Mouse (Mus musculus) lung, embryonic 14.5 days (tissue): ENCODE results near the gene Pbxip1. TPM values are rescaled to one million over a fixed set of nuclear protein-coding genes. Genes with fewer than 3 reads are reported as not detected.
A peak's percentile ranks its signal among the peaks of the same experiment; 100 is the strongest.

Source experiments
- ATAC-seq: fragments of 200-750 bp; cut with Nextera tagmentation; 2 replicates; pipeline ENCODE4 v1.8.0; 2017; ENCODE audit warnings: mild to moderate bottlenecking, moderate TSS enrichment, moderate library complexity; ENCODE audit not compliant: insufficient read depth
- DNase-seq: peaks from one replicate; pipeline ENCODE4 v3.0.0-alpha.2; 2015
- H3K27ac ChIP-seq: fragments of 300-500 bp; sonication (generic); 2 replicates; pipeline ENCODE4 v1.5.1; 2014; ENCODE audit warnings: low read depth, mild to moderate bottlenecking, moderate library complexity
- H3K27me3 ChIP-seq: fragments of 300-500 bp; sonication (generic); 2 replicates; pipeline ENCODE4 v1.6.1; 2014; ENCODE audit warnings: low read length, control low read depth; ENCODE audit not compliant: insufficient read depth
- H3K36me3 ChIP-seq: fragments of 300-500 bp; sonication (generic); 2 replicates; pipeline ENCODE4 v1.6.1; 2014; ENCODE audit warnings: control low read depth; ENCODE audit not compliant: insufficient read depth
- H3K4me1 ChIP-seq: fragments of 300-500 bp; sonication (generic); 2 replicates; pipeline ENCODE4 v1.6.1; 2014; ENCODE audit warnings: antibody characterized with exemption, control low read depth; ENCODE audit not compliant: insufficient read depth
- H3K4me2 ChIP-seq: fragments of 300-500 bp; sonication (generic); 2 replicates; pipeline ENCODE4 v1.6.1; 2014; ENCODE audit warnings: mild to moderate bottlenecking
- H3K4me3 ChIP-seq: fragments of 300-500 bp; sonication (generic); 2 replicates; pipeline ENCODE4 v1.5.1; 2014; ENCODE audit warnings: low read depth, low read length
- H3K9ac ChIP-seq: fragments of 300-500 bp; sonication (generic); 2 replicates; pipeline ENCODE4 v1.6.1; 2014
- H3K9me3 ChIP-seq: fragments of 300-500 bp; sonication (generic); 2 replicates; pipeline ENCODE4 v1.6.1; 2016; ENCODE audit warnings: low read depth, low read length, control low read depth
- CTCF ChIP-seq: IDR thresholded peaks from 2 replicates; pipeline ENCODE4 v1.5.1; 2016; ENCODE audit warnings: antibody characterized with exemption, low read depth
- WGBS: fragments of 180-500 bp; shearing (Covaris S2); extraction: QIAGEN DNeasy Blood & Tissue Kit; methylation state at CpG from one replicate; pipeline ENCODE4 v1.1.7; 2014; 5-methylcytosine and 5-hydroxymethylcytosine counted together
- polyA plus RNA-seq: library from polyadenylated mRNA; unstranded; fragments of >200 nt; fragmentation: Nextera tagmentation; extraction: Ambion mirVana; gene quantifications from 2 replicates; pipeline ENCODE4 v1.2.1, GENCODE M21; 2014

Pbxip1 gene
- polyA plus RNA-seq, 1 experiment from 2014 or later: 13.6 TPM

DNA sequence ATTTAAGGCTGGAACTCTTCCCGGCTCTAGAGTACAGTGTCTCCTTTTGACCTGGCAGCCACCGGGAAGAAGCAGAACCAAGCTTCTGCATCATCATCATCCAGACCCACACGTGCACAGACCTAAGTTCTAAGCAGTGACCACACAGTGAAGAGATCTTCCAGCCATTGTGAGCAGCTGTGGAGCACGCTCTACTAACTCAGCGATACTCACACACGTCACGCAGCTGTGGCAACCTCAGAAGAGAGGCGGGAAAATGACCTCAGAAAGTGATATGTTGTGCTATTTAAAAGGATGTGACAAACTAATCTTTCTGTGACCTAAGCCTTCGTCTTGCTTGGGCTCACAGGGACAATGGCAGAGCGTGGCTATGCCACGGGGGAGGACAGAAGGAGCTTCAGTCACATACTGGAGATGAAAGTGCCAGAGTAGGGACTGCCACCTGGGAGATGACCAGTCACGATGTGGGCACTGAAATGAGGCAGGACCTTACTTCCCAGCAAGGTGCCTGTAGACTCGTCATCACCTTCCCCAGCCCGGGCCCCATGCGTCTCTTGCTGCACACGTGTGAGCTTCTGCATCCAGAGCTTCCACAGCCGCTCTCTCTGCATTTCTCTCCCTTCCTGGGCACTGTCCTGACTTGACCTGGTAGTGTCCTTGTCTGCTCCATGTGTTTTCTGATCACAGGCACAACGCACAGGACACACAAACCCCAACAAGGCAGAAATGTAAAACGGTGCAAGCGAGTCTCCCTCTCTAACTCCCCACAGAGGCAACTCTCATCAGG lies 50.6 kb downstream of the Pbxip1 start:
- no peak overlapping the region for H3K4me2 ChIP-seq
- no peaks in the 10 kb centered on the region for H3K36me3 ChIP-seq
- ATAC-seq: no peak
- no peaks in the 10 kb centered on the region for H3K27me3 ChIP-seq
- H3K4me1 ChIP-seq: 0 out of 2 replicates have a peak, but pooled peaks cover 3% of the 10 kb centered on the region
- H3K27ac ChIP-seq: no peak overlapping the region
- WGBS: 54% methylated on average over 20 of the region's 20 CpGs
- no peak for TF ChIP-seq CTCF
- no peaks in the 10 kb centered on the region for H3K9me3 ChIP-seq
- no peak overlapping the region for H3K4me3 ChIP-seq
- no peak for DNase-seq
- no peak overlapping the region for H3K9ac ChIP-seq

DNA sequence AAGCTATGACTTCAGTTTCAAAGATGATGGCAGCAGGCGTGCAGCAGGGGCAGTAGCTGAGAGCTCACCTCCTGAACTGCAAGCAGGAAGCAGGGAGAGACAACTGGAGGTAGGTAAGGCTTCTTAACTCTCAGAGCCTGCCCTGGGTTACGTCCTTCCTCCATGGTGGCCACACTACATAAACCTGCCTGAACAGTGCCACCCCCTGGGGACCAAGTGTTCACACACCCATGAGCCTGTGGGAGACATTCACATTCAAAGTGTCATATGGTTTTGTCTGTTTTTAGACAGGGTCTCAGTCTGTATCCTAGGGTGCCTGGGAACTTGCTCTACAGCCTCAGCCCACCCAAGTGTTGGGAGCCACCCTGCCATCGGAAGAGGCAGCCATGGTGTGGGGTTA lies 54.3 kb downstream of the Pbxip1 start:
- Histone ChIP-seq H3K9me3 (no peaks in the 10 kb centered on the region), H3K9ac (no peak overlapping the region), H3K36me3 (no peaks in the 10 kb centered on the region), H3K27me3 (no peaks in the 10 kb centered on the region), H3K4me1 (no peaks in the 10 kb centered on the region), H3K4me3 (no peak overlapping the region), H3K27ac (no peak overlapping the region), H3K4me2 (no peak overlapping the region)
- peak; percentile 32 for TF ChIP-seq CTCF
- DNase-seq: no peak
- WGBS: 91% methylated on average over 3 of the region's 3 CpGs
- no peak for ATAC-seq

DNA sequence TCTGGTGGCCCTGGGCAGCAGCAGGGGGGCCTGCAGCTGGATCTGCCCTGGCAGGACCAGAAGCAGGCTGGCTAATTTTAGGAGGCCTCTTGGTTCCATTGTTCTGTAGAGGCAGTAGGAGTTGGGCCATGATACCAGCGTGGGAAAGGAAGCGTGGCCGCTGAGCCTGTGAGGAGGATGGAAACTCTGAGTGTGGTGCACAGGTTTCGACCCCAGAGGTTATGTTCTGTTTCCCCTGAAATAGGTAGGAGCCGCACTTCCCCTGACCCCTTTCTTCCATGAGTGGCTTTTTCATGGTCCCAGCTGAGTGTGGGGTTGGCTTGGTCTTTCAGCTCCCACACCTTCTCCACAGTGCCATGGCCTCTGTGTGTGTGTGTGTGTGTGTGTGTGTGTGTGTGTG lies 55.1 kb downstream of the Pbxip1 start:
- 90% methylated on average over 5 of the region's 5 CpGs for WGBS
- Histone ChIP-seq H3K4me1 (no peaks in the 10 kb centered on the region), H3K36me3 (no peaks in the 10 kb centered on the region), H3K4me3 (no peak overlapping the region), H3K27ac (no peak overlapping the region), H3K9me3 (no peaks in the 10 kb centered on the region), H3K27me3 (no peaks in the 10 kb centered on the region), H3K9ac (no peak overlapping the region), H3K4me2 (no peak overlapping the region)
- no peak for DNase-seq
- TF ChIP-seq CTCF: no peak
- ATAC-seq: no peak

DNA sequence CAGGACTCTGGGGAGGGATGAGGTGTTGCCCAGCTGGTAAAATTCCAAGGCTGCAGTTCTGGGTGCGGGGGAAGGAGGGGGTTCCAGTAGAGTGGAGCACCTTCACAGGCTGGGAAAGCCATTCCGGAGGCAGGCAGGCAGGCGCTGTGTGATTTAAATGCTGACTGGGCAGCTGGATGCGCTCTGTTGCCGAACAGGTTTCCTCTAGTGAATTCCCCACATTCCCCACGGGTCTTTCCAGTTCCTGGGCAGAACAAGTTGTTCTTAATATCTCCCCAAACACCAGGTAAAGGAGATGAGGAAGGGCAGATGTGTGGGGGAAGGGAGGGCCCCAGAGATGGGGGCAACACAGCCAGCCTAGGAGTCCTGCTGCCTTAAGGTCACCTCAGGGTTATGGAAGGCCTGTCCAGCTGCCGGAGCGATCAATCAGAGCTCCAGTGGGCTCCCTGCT lies 56.2 kb downstream of the Pbxip1 start:
- ATAC-seq: peak; percentile 41; the same call in 1 of the 2 replicates
- no peak for TF ChIP-seq CTCF
- Histone ChIP-seq H3K4me1 (no peaks in the 10 kb centered on the region), H3K4me3 (no peak overlapping the region), H3K4me2 (0 out of 2 replicates have a peak overlapping the region, but pooled peaks have one; percentile 15), H3K27ac (peak overlapping the region; percentile 38; the same call in 1 of the 2 replicates), H3K36me3 (no peaks in the 10 kb centered on the region), H3K9me3 (no peaks in the 10 kb centered on the region), H3K9ac (no peak overlapping the region; the same call in 1 of the 2 replicates), H3K27me3 (no peaks in the 10 kb centered on the region)
- whole genome bisulfite sequencing: 23% methylated on average over 8 of the region's 8 CpGs
- peak; percentile 59 for DNase-seq

DNA sequence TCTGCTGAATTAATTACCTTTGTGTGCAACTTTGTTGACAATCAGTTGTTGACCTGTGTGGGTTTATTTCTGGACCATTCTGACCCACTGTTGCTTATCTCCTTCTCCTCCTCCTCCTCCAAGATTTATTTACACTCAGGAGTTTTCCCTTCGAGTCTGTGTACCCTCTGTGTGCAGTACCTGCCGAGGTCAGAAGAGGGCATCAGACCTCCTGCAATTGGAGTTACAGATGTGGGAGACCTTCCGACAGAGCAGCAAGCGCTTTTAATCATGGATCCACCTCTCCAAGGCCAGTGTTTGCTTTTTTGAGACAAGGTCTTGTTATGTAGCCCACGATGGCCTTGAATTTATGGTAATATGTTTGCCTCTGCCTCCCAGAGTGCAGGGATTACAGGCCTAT lies 58.1 kb downstream of the Pbxip1 start:
- H3K9ac ChIP-seq: no peak overlapping the region
- TF ChIP-seq CTCF: peak; percentile 41; the same call in 1 of the 2 replicates
- no peaks in the 10 kb centered on the region for H3K27me3 ChIP-seq
- H3K27ac ChIP-seq: no peak overlapping the region
- no peaks in the 10 kb centered on the region for H3K36me3 ChIP-seq
- 84% methylated on average over 5 of the region's 5 CpGs for WGBS
- H3K9me3 ChIP-seq: no peaks in the 10 kb centered on the region
- H3K4me3 ChIP-seq: no peak overlapping the region
- no peak for ATAC-seq
- H3K4me1 ChIP-seq: no peaks in the 10 kb centered on the region
- DNase-seq: no peak
- no peak overlapping the region for H3K4me2 ChIP-seq

DNA sequence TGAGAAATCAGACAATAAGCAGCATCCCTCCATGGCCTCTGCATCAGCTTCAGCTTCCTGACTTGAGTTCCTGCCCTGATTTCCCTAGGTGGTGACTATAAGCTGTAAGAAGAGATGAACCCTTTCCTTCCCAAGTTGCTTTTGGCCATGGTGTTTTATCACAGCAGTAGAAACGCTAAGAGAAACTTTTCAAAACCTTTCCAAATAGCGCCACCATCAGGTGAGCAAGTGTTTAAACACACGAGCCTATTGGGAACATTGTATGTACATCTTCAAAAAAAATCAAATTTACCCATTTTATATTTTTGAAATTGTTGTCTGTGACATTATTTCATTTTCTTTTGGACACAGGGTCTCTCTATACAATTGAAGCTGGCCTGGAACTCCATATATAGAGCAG lies 59.9 kb downstream of the Pbxip1 start:
- TF ChIP-seq CTCF: no peak
- Histone ChIP-seq H3K4me2 (no peak overlapping the region), H3K4me3 (no peak overlapping the region), H3K9me3 (no peaks in the 10 kb centered on the region), H3K36me3 (no peaks in the 10 kb centered on the region), H3K27ac (no peak overlapping the region), H3K4me1 (no peaks in the 10 kb centered on the region), H3K27me3 (no peaks in the 10 kb centered on the region), H3K9ac (no peak overlapping the region)
- no peak for DNase-seq
- WGBS: 62% methylated on average over 3 of the region's 3 CpGs
- no peak for ATAC-seq

DNA sequence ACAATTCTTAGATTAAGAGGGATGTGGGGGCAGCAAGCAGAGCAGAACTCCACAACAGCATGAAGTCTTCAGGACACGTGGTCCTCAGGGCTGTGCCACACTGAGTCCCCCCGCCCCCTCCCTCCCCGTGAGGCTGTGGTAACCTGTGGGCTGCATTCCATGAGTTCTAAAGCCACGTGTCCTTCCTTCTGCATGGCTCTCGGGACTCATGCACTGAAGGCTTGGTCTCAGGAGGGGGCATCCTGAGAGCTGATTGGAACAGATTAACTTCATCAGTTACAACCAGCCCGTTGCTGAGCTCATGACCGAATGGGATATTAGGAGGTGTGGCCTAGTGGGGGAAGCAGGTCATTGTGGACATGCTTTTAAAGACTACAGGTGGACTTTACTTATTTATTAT lies 63.2 kb downstream of the Pbxip1 start:
- Histone ChIP-seq H3K9ac (no peak overlapping the region), H3K27ac (no peak overlapping the region), H3K27me3 (no peaks in the 10 kb centered on the region), H3K4me3 (no peak overlapping the region), H3K4me2 (no peak overlapping the region), H3K36me3 (no peaks in the 10 kb centered on the region), H3K4me1 (no peaks in the 10 kb centered on the region), H3K9me3 (no peaks in the 10 kb centered on the region)
- no peak for ATAC-seq
- no peak for TF ChIP-seq CTCF
- DNase-seq: no peak
- WGBS: 46% methylated on average over 7 of the region's 7 CpGs

Other genes starting within 250 kb of the Pbxip1 start
- 34.4 and 35.5 TPM in 2 replicates for gene Gba, start 233.8 kb upstream of the Pbxip1 start, polyA plus RNA-seq
- 33.6 and 39.9 TPM in 2 replicates for gene Thbs3, start 221.5 kb upstream of the Pbxip1 start, polyA plus RNA-seq
- 193 and 212 TPM in 2 replicates for gene Mtx1, start 209.6 kb upstream of the Pbxip1 start, polyA plus RNA-seq
- 43.0 and 50.4 TPM in 2 replicates for gene Muc1, start 207.6 kb upstream of the Pbxip1 start, polyA plus RNA-seq
- gene Krtcap2, start 190.7 kb upstream of the Pbxip1 start, polyA plus RNA-seq: 293 and 312 TPM in 2 replicates
- gene Trim46, start 190.4 kb upstream of the Pbxip1 start, polyA plus RNA-seq: 5.7 and 6.3 TPM in 2 replicates
- 118 and 119 TPM in 2 replicates for gene Dpm3, start 177.3 kb upstream of the Pbxip1 start, polyA plus RNA-seq
- 58.5 and 60.2 TPM in 2 replicates for gene Slc50a1, start 166.1 kb upstream of the Pbxip1 start, polyA plus RNA-seq
- 68.3 and 70.4 TPM in 2 replicates for gene Efna1, start 155.6 kb upstream of the Pbxip1 start, polyA plus RNA-seq
- gene Efna3, start 113.7 kb upstream of the Pbxip1 start, polyA plus RNA-seq: 4.7 and 5.8 TPM in 2 replicates
- 24.6 and 27.0 TPM in 2 replicates for gene Efna4, start 98.7 kb upstream of the Pbxip1 start, polyA plus RNA-seq
- 32.7 and 36.7 TPM in 2 replicates for gene Adam15, start 86.7 kb upstream of the Pbxip1 start, polyA plus RNA-seq
- gene Dcst2, start 74.7 kb upstream of the Pbxip1 start, polyA plus RNA-seq: 0.17 TPM in 1 of 2 replicates, not detected in the other
- gene Dcst1, start 71.5 kb upstream of the Pbxip1 start, polyA plus RNA-seq: 0.11 TPM in 1 of 2 replicates, not detected in the other
- 1.6 and 1.7 TPM in 2 replicates for gene Zbtb7b, start 41.9 kb upstream of the Pbxip1 start, polyA plus RNA-seq
- gene Lenep, start 33.9 kb upstream of the Pbxip1 start, polyA plus RNA-seq: 0.19 and 0.33 TPM in 2 replicates
- gene Flad1, start 24.8 kb upstream of the Pbxip1 start, polyA plus RNA-seq: 18.1 and 18.2 TPM in 2 replicates
- gene Cks1b, start 18.3 kb upstream of the Pbxip1 start, polyA plus RNA-seq: 655 and 692 TPM in 2 replicates
- 69.5 and 75.2 TPM in 2 replicates for gene Shc1, start 18.3 kb upstream of the Pbxip1 start, polyA plus RNA-seq
- gene Pygo2, start 6.5 kb upstream of the Pbxip1 start, polyA plus RNA-seq: 54.0 and 56.8 TPM in 2 replicates
- gene Pmvk, start 17.8 kb downstream of the Pbxip1 start, polyA plus RNA-seq: 46.2 and 48.0 TPM in 2 replicates
- gene Kcnn3, start 83.5 kb downstream of the Pbxip1 start, polyA plus RNA-seq: 1.0 TPM in 2 replicates